Mouse (Mus musculus): Measurements from ENCODE around the gene Kl. TPM values are rescaled to one million over a fixed set of nuclear protein-coding genes. Genes with fewer than 3 reads are reported as not detected.

The Kl gene
- not detected in 4 replicates for total RNA-seq (2023; ENCODE audit: inconsistent age)

DNA sequence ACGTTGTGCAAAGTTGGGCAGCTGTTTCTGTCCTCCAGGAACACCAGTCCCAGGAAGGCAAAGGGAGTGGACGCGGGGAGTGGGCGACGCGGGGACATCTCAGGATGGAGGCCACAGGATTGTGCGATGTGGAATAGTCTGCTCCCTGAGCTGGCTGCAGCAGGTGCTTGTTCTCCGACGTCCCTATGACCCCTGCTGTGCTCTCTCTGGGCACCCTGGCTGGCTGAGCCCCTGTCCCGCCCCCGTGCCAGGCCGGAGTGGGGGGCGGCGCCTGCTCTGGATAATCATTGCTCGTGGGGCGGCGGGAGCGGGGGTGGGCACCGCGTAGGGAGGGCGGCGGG lies at the start of gene Kl:
Gene Kl (plus strand): TSS at position 280 of the 341 bp plus-strand sequence.

All from B cell, adult (primary cell).